Mouse (Mus musculus): ENCODE data around the gene Usp13.

DNA sequence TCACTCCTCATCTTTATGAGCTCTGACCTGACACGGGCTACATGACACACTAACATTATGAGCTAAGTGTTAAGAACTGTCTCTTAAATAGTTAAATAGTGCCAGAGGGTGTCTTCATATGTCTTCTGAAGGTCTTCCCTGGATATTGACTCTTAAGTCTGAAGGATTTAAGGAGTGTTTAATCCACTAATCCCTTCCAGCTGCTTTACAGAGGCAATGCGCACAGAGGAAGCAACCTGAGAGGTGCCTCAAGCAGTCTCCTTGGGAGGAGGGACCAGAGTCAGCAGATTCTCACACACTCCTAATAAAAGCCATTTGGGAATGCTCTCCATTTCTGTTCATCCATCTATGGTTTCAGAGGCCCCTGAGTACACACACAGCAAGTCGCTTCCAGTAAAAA, 167.8 kb downstream of the Usp13 start:
- TF ChIP-seq CTCF (IDR thresholded peaks at IDR 0.05; ENCODE audit: borderline replicate concordance, control insufficient read depth, extremely low read depth, insufficient read depth, low read length, poor library complexity): no peak
- no peak for TF ChIP-seq POLR2A (IDR thresholded peaks at IDR 0.05; ENCODE audit: control insufficient read depth, extremely low read depth, insufficient read depth, low read length, poor library complexity)
